Comparison of ENCODE assay signal across 1 mouse cellular context in genomic region chr16:38461749-38462148, GRCm38 (mm10).
TF ChIP-seq lines count a peak whose summit lies in the region.

No protein-coding gene starts in this region.

TF ChIP-seq in CH12.LX, 34 proteins besides CTCF, POLR2A, EP300 and RAD21 (continued from another document):
- no peak for TF ChIP-seq PAX5 (IDR thresholded peaks at IDR 0.05; ENCODE audit: low read length)
